Mouse (Mus musculus) telencephalon, adult 2 months (tissue): ENCODE measurements at regions not wholly inside any gene's neighbourhood (a gene's known extent, or its start where the extent isn't known, plus 50 kb on each side); places are given as distances from the start of the nearest gene placed in this dataset.

Source experiments
- DNase-seq: peaks from one replicate; pipeline ENCODE4 v3.0.0-alpha.2; 2011; ENCODE audit warnings: low read depth, low spot score

DNA sequence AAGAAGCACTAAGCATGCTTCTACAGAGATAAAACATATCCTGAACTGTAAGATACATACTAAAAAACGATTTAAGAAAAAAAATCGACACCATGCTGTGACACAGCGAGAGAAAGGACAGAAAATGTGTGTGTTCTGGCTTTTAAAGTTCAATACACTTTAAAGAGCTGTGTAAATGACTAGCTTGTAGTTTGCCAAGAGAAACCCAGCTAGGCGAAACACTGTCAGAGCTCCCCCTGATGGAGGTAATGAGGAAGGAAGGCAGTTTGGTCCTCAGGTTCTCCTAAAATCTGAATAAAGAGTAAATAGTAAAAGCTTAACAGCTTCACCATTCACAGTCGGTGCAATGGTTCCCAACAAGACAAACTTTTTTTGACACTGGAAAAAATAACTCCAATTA lies 67.1 kb upstream of the Gabrg2 start:
- peak; percentile 60 for DNase-seq

DNA sequence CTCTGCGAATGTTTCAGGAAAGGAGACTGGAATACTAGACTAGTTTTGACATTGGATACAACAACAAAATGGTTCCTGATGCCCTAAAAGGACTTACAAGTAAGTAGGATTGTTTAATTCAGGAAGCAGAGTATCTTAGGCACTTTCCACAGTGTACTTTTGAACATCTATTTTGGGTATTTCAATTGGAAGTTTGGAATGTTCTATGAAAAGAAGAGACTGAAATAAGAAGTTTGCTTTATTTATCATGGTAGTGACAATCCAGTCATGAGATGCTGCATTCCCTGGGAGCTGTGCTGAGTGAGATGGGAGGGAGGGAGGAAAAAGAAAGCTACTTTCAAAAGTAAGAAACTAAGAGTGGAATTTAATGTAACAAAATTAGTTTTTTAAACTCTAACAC lies 50.9 kb upstream of the Gabrg2 start:
- peak; percentile 79 for DNase-seq
